In genomic region chr16:11406201-11406600, GRCm38 (mm10) we compare ENCODE assay signal across 26 mouse cellular contexts.
DNase-seq lines count a peak whose midpoint lies in the region; ATAC-seq and TF ChIP-seq lines count a peak whose summit lies in the region.
"Had no signal": no experiment of that assay in that cellular context is flagged by ENCODE, and none has a peak within 500 bp of the region (broad histone marks: within the 10 kb centered on the region; RNA-seq: fewer than 3 reads in every experiment).

No protein-coding gene starts in this region.

- 35% methylated on average over 5 of the region's 5 CpGs for WGBS in kidney, adult 2 months
- 76% methylated on average over 5 of the region's 5 CpGs for WGBS in kidney, postnatal 0 days

- no peak overlapping the region for H3K9ac ChIP-seq in kidney, postnatal 0 days (ENCODE audit: low read depth, low read length)
- H3K9ac ChIP-seq: forebrain, embryonic 13.5 days; heart, embryonic 13.5 days; limb, embryonic 12.5 days; liver, embryonic 12.5 days; liver, postnatal 0 days; neural tube, embryonic 12.5 days had no signal

- H3K4me3 ChIP-seq in kidney, adult 2 months (ENCODE audit: insufficient read depth, low read depth, low read length): no peak overlapping the region
- no peak overlapping the region for H3K4me3 ChIP-seq in kidney, postnatal 0 days (replicated peaks; ENCODE audit: low read depth, low read length)
- H3K4me3 ChIP-seq: forebrain, embryonic 13.5 days; heart, adult 2 months; heart, embryonic 13.5 days; hindbrain, embryonic 10.5 days; limb, embryonic 12.5 days; liver, embryonic 12.5 days; myocyte; neural tube, embryonic 12.5 days had no signal

- no peaks in the 10 kb centered on the region for H3K9me3 ChIP-seq in kidney, postnatal 0 days (replicated peaks; ENCODE audit: low read length)
- H3K9me3 ChIP-seq: forebrain, embryonic 13.5 days; heart, embryonic 13.5 days; hindbrain, embryonic 10.5 days; limb, embryonic 12.5 days; liver, embryonic 12.5 days; neural tube, embryonic 12.5 days had no signal

- no peak for TF ChIP-seq POLR2A in kidney, adult 2 months (IDR thresholded peaks at IDR 0.05; ENCODE audit: low read depth, low read length)

- no peak overlapping the region for H3K4me2 ChIP-seq in kidney, postnatal 0 days (ENCODE audit: low read length)
- H3K4me2 ChIP-seq: forebrain, embryonic 13.5 days; heart, embryonic 13.5 days; limb, embryonic 12.5 days; liver, embryonic 12.5 days; midbrain, embryonic 11.5 days; neural tube, embryonic 12.5 days had no signal

- H3K36me3 ChIP-seq in kidney, adult 2 months (ENCODE audit: control insufficient read depth, insufficient read depth, low read length): peaks cover 1% of the 10 kb centered on the region; the same call in 1 of the 2 replicates
- peaks cover 8% of the 10 kb centered on the region; the same call in 1 of the 2 replicates for H3K36me3 ChIP-seq in kidney, postnatal 0 days (ENCODE audit: insufficient read depth, low read length)

- peak overlapping the region; percentile 60 for H3K27ac ChIP-seq in kidney, adult 2 months (ENCODE audit: insufficient read depth, low read depth, low read length)
- H3K27ac ChIP-seq in kidney, postnatal 0 days: peak overlapping the region; percentile 79
- H3K27ac ChIP-seq: forebrain, embryonic 13.5 days; heart, adult 2 months; heart, embryonic 13.5 days; hindbrain, embryonic 10.5 days; limb, embryonic 12.5 days; liver, embryonic 12.5 days; neural tube, embryonic 12.5 days had no signal

- peak; percentile 87 for ATAC-seq in kidney, postnatal 0 days (replicated peaks; ENCODE audit: low FRiP score, low read depth)
- ATAC-seq: forebrain, embryonic 13.5 days; hindbrain, embryonic 16.5 days; liver, embryonic 12.5 days; liver, postnatal 0 days had no signal

- DNase-seq in gonadal fat pad, adult 2 months (ENCODE audit: low read depth): peak; percentile 40
- DNase-seq in kidney, adult 2 months: peak; percentile 93
- peak; percentile 25 for DNase-seq in kidney, postnatal 0 days (ENCODE audit: low spot score)
- DNase-seq in kidney, postnatal 4 days: peak; percentile 39 to 62
- no peak for DNase-seq in adrenal gland, postnatal 10 days
- DNase-seq in adrenal gland, adult 8-10 months: no peak
- DNase-seq: adrenal gland, adult 2 months; B cell, adult 2 months; cerebellum, adult 9-10 months; cerebellum, postnatal 36 days; gastrocnemius, postnatal 25 days; heart, adult 2 months; heart, postnatal 14 days; layer of hippocampus, adult 9-11 months; liver, postnatal 0 days; lung, postnatal 36 days; right cerebral cortex, postnatal 4 days had no signal

- TF ChIP-seq CTCF in kidney, adult 2 months (conservative IDR thresholded peaks at IDR 0.05; ENCODE audit: insufficient read depth, insufficient read length, low read depth, low read length): no peak
- no peak for TF ChIP-seq CTCF in kidney, postnatal 0 days (IDR thresholded peaks at IDR 0.05; ENCODE audit: low read depth)

- H3K4me1 ChIP-seq in kidney, adult 2 months (ENCODE audit: control insufficient read depth, insufficient read depth, low read length): peaks cover 43% of the 10 kb centered on the region
- peaks cover 16% of the 10 kb centered on the region for H3K4me1 ChIP-seq in kidney, postnatal 0 days (replicated peaks; ENCODE audit: insufficient read depth, low read length)
- H3K4me1 ChIP-seq: forebrain, embryonic 13.5 days; hindbrain, embryonic 10.5 days; liver, embryonic 12.5 days; neural tube, embryonic 12.5 days had no signal

- no peaks in the 10 kb centered on the region for H3K27me3 ChIP-seq in kidney, adult 2 months (replicated peaks; ENCODE audit: control insufficient read depth, insufficient read depth, low read length)
- no peaks in the 10 kb centered on the region for H3K27me3 ChIP-seq in kidney, postnatal 0 days (ENCODE audit: insufficient read depth, low read length)
- H3K27me3 ChIP-seq: forebrain, embryonic 13.5 days; heart, embryonic 13.5 days; limb, embryonic 12.5 days; liver, embryonic 12.5 days; neural tube, embryonic 12.5 days had no signal

Comparison
In these comparisons a context has a peak if more than half of its experiments do, and no peak if none do; other contexts are left out.
1. DNase-seq: peak in gonadal fat pad, adult 2 months (single experiment), kidney, adult 2 months (single experiment), kidney, postnatal 0 days (single experiment) and kidney, postnatal 4 days (2 of 2); none in adrenal gland, postnatal 10 days (single experiment) and adrenal gland, adult 8-10 months (single experiment).